Mouse (Mus musculus): ENCODE data around the gene Sdk1.

DNA sequence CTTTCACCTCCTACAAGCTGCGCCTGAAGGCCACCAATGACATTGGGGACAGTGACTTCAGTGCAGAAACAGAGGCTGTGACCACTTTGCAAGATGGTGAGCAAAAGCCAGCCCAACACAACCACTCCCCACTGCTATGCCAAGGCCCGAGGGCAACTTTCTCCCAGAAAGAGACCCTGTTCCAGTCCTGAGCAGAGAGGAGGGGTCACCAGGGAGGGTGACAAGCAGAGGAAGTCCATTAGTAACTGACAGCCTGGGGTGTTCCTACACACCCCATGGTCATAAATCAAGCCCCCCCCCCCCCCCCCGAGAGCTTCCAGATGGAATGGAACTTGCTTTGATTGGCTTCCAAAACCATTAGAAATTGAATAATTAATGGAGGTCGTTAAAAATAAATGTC lies 886.5 kb downstream of the Sdk1 start:
- no peak for TF ChIP-seq CTCF (IDR thresholded peaks at IDR 0.05; ENCODE audit: borderline replicate concordance, control insufficient read depth, extremely low read depth, insufficient read depth, low read length, poor library complexity)
- no peak for TF ChIP-seq POLR2A (IDR thresholded peaks at IDR 0.05; ENCODE audit: control insufficient read depth, extremely low read depth, insufficient read depth, low read length, poor library complexity)
